Mouse (Mus musculus) liver, embryonic 15.5 days (tissue): ENCODE results near the gene Gm11034. TPM values are rescaled to one million over a fixed set of nuclear protein-coding genes. Genes with fewer than 3 reads are reported as not detected.

Experiments used
- ATAC-seq: fragments of 200-750 bp; cut with Nextera tagmentation; 2 replicates; pipeline ENCODE4 v1.8.0; 2017; ENCODE audit warnings: moderate number of reproducible peaks, mild to moderate bottlenecking, moderate library complexity; ENCODE audit not compliant: insufficient read depth
- H3K27ac ChIP-seq: fragments of 300-500 bp; sonication (generic); replicated peaks from 2 replicates; pipeline ENCODE4 v1.5.1; 2015; ENCODE audit warnings: mild to moderate bottlenecking, inconsistent platforms
- H3K27me3 ChIP-seq: fragments of 300-500 bp; sonication (generic); 2 replicates; pipeline ENCODE4 v1.6.1; 2015; ENCODE audit warnings: mild to moderate bottlenecking, inconsistent platforms
- H3K36me3 ChIP-seq: fragments of 300-500 bp; sonication (generic); replicated peaks from 2 replicates; pipeline ENCODE4 v1.6.1; 2015; ENCODE audit warnings: moderate library complexity, mild to moderate bottlenecking, inconsistent platforms
- H3K4me1 ChIP-seq: fragments of 300-500 bp; sonication (generic); replicated peaks from 2 replicates; pipeline ENCODE4 v1.6.1; 2015; ENCODE audit warnings: inconsistent platforms
- H3K4me2 ChIP-seq: fragments of 300-500 bp; sonication (generic); 2 replicates; pipeline ENCODE4 v1.6.1; 2015; ENCODE audit warnings: moderate library complexity, mild to moderate bottlenecking, inconsistent platforms
- H3K4me3 ChIP-seq: fragments of 300-500 bp; sonication (generic); replicated peaks from 2 replicates; pipeline ENCODE4 v1.5.1; 2015; ENCODE audit warnings: mild to moderate bottlenecking, inconsistent platforms
- H3K9ac ChIP-seq: fragments of 300-500 bp; sonication (generic); 2 replicates; pipeline ENCODE4 v1.6.1; 2015; ENCODE audit warnings: moderate library complexity, mild to moderate bottlenecking, inconsistent platforms
- H3K9me3 ChIP-seq: fragments of 300-500 bp; sonication (generic); replicated peaks from 2 replicates; pipeline ENCODE4 v1.6.1; 2016; ENCODE audit warnings: inconsistent platforms
- WGBS: fragments of 180-500 bp; shearing (Covaris S2); methylation state at CpG from one replicate; pipeline ENCODE4 v1.1.7; 2015; ENCODE audit warnings: mixed read lengths; ENCODE audit not compliant: insufficient replicate concordance; 5-methylcytosine and 5-hydroxymethylcytosine counted together
- polyA plus RNA-seq: library from polyadenylated mRNA; unstranded; fragments of >200 nt; fragmentation: Nextera tagmentation; extraction: Ambion mirVana; gene quantifications from 2 replicates; pipeline ENCODE4 v1.2.1, GENCODE M21; 2015

Gene Gm11034
- polyA plus RNA-seq, 1 experiment from 2014 or later: not detected

DNA sequence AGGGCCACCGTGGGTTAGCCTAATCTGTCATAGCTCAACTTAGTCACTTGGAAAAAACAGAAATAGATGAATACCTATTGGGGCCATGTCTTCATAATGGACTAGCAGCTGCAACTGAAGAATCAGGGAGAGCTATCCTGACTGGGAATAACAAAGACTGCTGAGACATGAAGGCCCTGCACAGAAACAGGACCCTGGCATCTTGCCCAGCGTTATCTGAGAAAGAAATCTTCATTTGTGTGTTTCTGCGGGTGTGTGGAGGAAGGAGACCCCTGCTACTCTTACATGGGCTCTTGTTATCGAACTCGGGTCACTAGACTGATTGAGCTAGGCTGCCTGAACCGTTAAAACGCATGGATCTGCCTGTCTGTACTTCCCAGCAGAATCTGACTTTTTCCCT, 27.5 kb upstream of the Gm11034 start:
- H3K9ac ChIP-seq: peak overlapping the region; percentile 66
- no peaks in the 10 kb centered on the region for H3K27me3 ChIP-seq
- ATAC-seq: no peak
- H3K27ac ChIP-seq: peak overlapping the region; percentile 99; the same call in 1 of the 2 replicates
- H3K4me2 ChIP-seq: peak overlapping the region; percentile 86
- WGBS: 46% methylated on average over 7 of the region's 7 CpGs
- H3K4me1 ChIP-seq: peaks cover 48% of the 10 kb centered on the region
- no peaks in the 10 kb centered on the region for H3K9me3 ChIP-seq
- H3K36me3 ChIP-seq: peaks cover 11% of the 10 kb centered on the region; the same call in 1 of the 2 replicates
- peak overlapping the region; percentile 80 for H3K4me3 ChIP-seq

DNA sequence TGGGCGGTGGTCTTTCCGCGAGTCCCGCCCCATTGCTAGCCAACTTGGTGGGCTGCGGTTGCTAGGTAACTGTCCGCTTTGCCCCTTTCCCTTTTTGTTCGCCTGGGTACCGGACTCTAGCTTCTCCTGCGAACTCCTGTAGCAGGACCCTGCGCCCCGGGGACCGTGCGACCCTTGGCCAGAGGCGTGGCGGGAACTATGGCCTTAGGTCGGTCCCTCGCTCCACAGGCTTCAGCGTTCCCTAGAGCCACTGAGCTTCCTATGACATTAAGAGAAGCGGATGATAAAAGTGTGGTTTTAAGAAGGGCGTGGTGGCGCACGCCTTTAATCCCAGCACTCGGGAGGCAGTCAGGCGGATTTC, 26.9 kb upstream of the Gm11034 start:
- no peaks in the 10 kb centered on the region for H3K9me3 ChIP-seq
- ATAC-seq: peak; percentile 25
- peaks cover 48% of the 10 kb centered on the region for H3K4me1 ChIP-seq
- peaks cover 7% of the 10 kb centered on the region; the same call in 1 of the 2 replicates for H3K36me3 ChIP-seq
- H3K4me3 ChIP-seq: peak overlapping the region; percentile 80
- H3K9ac ChIP-seq: peak overlapping the region; percentile 66
- peak overlapping the region; percentile 86 for H3K4me2 ChIP-seq
- H3K27me3 ChIP-seq: no peaks in the 10 kb centered on the region
- WGBS: under 1% methylated on average over 24 of the region's 24 CpGs
- peak overlapping the region; percentile 99 for H3K27ac ChIP-seq

DNA sequence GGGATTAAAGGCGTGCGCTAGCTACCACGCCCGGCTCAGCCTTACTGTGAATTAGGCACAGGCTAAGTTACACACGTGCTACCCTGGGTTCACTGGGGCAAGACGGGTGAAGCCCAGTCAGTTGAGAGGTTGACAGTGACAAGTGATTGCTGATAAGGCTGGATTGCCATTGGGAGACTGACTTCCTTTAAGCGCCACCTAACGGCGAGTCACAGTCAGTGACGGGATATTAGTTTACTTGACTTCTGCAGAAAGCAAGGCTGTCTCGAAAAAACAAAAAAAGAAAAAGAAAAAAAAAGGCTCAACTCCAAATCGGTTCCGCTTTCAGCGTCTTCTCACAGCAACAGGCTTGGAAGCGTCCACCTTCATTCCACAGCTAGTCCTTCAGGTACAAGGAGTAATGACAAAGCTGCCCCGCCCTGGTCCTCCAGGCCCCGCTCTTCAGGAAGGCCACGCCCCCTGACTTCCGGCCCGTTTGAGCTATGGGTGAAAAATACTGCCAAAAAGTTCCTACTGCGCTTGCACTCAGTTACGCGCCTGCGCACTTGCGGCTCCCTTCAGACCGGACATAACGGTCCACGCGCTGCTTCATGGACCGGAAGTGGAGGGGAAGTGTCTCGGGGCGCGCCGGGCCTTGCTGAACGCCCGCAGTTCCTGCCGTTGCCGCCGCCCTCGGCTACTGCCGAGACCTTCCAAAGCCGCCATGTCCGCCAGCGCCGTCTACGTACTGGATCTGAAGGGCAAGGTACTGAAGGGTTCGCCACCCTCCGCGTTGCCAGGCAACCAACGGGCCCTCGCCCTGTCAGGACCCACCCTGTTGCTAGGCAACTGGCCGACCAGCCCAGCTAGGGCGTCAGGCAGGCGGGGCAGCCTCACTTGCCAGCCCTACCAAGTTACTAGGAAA, 26.3 kb upstream of the Gm11034 start, which contains the start of gene Ap1m1:
Ap1m1 (plus strand) TSS at position 520 of the 904 bp plus-strand sequence.
- H3K9me3 ChIP-seq: no peaks in the 10 kb centered on the region
- peak within 1 kb of the TSS; percentile 80 for H3K4me3 ChIP-seq
- peaks cover 48% of the 10 kb centered on the region for H3K4me1 ChIP-seq
- peak within 1 kb of the TSS; percentile 86 for H3K4me2 ChIP-seq
- H3K9ac ChIP-seq: peak within 1 kb of the TSS; percentile 66
- no peaks in the 10 kb centered on the region for H3K27me3 ChIP-seq
- H3K36me3 ChIP-seq: peaks cover 7% of the 10 kb centered on the region; the same call in 1 of the 2 replicates
- H3K27ac ChIP-seq: peak within 1 kb of the TSS; percentile 99
- peak; percentile 89 for ATAC-seq
- WGBS: under 1% methylated on average over 54 of the region's 54 CpGs

DNA sequence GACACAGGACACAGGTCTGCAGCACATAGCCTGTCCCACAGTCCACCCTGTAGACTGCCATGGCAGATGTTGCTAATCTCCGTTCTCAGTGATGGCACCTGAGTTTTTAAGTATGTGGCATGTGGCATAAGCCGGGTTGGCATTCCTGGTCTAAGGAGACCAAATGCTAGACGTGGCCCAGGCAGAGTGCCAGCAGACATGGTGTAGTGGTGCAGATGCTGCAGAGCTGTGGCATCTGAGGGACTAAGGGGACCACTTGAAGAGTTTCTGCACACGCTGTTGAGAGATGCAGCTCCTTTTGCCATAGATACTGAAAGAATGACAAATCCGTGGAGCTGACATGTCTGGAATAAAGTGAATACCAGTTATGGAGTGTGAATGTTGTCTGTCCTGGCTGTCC, 9.2 kb upstream of the Gm11034 start:
- Histone ChIP-seq H3K27me3 (no peaks in the 10 kb centered on the region), H3K4me2 (no peak overlapping the region), H3K9me3 (no peaks in the 10 kb centered on the region), H3K4me3 (no peak overlapping the region), H3K36me3 (peaks cover 37% of the 10 kb centered on the region), H3K4me1 (peaks cover 26% of the 10 kb centered on the region), H3K27ac (no peak overlapping the region), H3K9ac (no peak overlapping the region)
- WGBS: 81% methylated on average over 5 of the region's 5 CpGs
- ATAC-seq: no peak

DNA sequence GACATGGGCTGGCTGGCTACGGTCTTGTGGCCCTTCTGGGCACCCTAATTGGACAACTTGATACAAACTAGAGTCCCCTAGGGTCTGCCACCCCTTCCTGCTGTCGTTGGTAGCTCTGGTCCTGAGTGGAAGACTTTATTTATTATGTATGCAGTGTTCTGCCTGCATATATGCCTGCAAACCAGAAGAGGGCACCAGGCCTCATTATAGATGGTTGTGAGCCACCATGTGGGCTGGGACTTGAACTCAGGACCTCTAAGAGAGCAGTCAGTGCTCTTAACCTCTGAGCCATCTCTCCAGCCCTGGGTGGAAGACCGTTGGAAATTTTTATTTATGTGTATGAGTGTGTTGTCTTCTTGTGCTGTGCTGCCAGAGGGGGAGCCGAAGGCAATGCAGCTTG, 7.3 kb upstream of the Gm11034 start:
- Histone ChIP-seq H3K4me2 (peak overlapping the region; percentile 84), H3K36me3 (peaks cover 37% of the 10 kb centered on the region), H3K9me3 (no peaks in the 10 kb centered on the region), H3K4me1 (peaks cover 31% of the 10 kb centered on the region), H3K9ac (peak overlapping the region; percentile 82), H3K27ac (peak overlapping the region; percentile 90), H3K4me3 (peak overlapping the region; percentile 84), H3K27me3 (no peaks in the 10 kb centered on the region)
- WGBS: 64% methylated on average over 4 of the region's 4 CpGs
- ATAC-seq: no peak

DNA sequence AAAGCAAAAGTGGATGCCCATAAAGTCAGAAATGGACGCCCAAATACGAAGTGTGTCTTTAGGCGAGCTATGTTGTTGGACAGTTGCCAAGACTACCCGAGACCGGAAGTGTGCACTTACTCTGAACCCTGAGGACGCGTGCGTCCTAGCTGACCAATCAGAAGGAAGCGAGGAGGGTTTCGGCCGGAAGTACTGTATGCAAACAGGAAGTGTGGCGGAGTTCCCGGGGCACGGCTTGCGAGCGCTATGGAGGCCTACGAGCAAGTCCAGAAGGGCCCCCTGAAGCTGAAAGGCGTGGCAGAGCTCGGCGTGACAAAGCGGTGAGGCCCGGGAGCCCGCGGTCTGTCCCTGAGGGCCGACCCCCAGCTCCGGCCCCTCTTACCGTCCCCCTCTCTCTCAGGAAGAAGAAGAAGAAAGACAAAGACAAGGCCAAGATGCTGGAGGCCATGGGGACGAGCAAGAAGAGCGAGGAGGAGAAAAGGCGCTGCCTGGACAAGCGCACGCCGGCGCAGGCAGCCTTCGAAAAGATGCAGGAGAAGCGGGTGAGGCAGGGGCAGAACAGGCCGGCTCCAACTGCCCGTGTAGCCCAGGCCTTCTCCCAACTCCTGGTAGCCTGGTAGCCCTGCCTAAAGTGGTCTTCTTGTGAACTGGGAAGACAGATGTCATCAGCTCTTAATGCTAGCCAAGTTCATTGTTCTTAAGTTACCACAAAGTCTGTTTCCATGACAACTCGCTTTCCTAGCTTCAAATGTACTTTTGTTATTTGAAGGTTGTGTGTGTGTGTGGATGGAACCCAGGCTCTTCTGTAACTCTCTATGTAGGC, 6.3 kb upstream of the Gm11034 start, which contains the start of gene Fam32a:
Fam32a (plus strand) TSS at position 190 of the 823 bp plus-strand sequence.
- WGBS: 9% methylated on average over 39 of the region's 39 CpGs
- Histone ChIP-seq H3K4me1 (peaks cover 31% of the 10 kb centered on the region), H3K9ac (peak within 1 kb of the TSS; percentile 82), H3K27ac (peak within 1 kb of the TSS; percentile 90), H3K36me3 (peaks cover 37% of the 10 kb centered on the region), H3K4me2 (peak within 1 kb of the TSS; percentile 84), H3K4me3 (peak within 1 kb of the TSS; percentile 84), H3K27me3 (no peaks in the 10 kb centered on the region), H3K9me3 (no peaks in the 10 kb centered on the region)
- ATAC-seq: peak; percentile 99

DNA sequence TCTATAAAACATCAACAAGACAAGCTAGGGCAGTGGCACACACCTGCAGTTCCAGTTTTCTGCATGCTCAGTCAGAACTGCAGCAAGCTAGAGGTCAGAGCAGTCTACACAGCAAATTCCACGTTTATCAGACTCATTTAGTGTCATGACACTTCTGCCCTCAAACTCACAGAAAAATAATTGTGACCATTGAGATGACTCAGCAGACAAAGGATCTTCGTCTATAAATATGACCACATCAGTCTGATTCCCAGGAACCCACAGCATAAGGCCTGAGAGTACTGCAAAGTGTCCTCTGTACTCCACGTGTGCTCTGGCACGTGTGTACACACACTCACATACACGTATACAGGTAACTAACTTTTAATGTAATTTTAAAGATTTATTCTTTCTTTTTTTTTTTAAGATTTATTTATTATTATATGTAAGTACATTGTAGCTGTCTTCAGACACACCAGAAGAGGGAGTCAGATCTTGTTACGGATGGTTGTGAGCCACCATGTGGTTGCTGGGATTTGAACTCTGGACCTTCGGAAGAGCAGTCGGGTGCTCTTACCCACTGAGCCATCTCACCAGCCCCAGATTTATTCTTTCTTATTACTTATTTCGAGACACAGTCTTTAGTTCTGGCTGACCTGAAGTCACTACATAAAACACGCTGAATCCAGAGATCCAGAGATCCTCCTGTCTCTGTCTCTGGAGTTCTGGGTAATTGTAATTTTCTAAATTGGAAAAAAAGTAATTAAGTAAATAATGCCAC, 5.5 kb upstream of the Gm11034 start:
- Histone ChIP-seq H3K4me2 (peak overlapping the region; percentile 84), H3K36me3 (peaks cover 33% of the 10 kb centered on the region), H3K9me3 (no peaks in the 10 kb centered on the region), H3K9ac (no peak overlapping the region; the same call in 1 of the 2 replicates), H3K27ac (peak overlapping the region; percentile 90; the same call in 1 of the 2 replicates), H3K4me3 (peak overlapping the region; percentile 84), H3K4me1 (peaks cover 31% of the 10 kb centered on the region), H3K27me3 (no peaks in the 10 kb centered on the region)
- no peak for ATAC-seq
- 70% methylated on average over 10 of the region's 10 CpGs for WGBS

DNA sequence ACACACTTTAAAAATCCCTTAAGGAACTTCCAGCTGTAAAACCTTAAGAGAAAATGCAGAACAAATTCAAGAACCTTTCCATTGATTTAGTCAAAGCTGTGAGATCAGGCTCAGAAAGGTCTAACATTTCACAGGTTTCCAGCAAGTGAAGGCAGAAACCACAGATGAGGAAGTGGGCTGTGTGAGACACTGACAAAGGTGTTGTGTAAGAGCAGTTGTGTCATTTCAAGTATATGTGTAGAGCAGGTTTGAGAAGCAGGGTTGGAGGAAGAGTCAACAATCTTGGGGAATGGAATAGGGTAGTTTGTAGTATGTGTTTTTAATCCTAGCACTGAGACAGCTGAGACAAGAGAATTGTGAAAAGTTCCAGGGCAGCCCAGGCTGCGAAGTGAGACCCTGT, 2.4 kb upstream of the Gm11034 start:
- Histone ChIP-seq H3K27me3 (no peaks in the 10 kb centered on the region), H3K4me3 (no peak overlapping the region), H3K36me3 (peaks cover 2% of the 10 kb centered on the region), H3K9me3 (no peaks in the 10 kb centered on the region), H3K4me2 (no peak overlapping the region), H3K4me1 (peaks cover 20% of the 10 kb centered on the region), H3K27ac (peak overlapping the region; percentile 59), H3K9ac (no peak overlapping the region)
- ATAC-seq: no peak
- 37% methylated on average over 1 of the region's 1 CpGs for WGBS

DNA sequence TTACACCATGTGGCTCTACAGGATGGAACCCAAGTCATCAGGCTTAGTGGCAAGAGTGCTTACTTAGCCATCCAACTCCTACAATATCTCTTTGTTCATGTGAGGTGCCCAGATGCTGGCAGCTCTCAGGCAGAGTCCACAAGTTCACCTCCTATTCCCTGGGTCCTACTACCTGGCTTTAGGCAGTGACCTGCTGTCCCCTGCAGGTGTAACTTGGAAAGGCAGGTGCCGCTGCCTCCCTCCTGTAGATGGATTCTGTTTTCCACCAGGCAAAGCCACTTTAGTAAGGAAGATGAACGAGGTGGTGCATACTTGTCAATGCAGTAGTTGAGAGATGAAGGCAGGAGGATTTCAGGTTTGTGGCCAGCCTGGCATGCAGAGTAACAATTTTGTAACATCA, 1.6 kb upstream of the Gm11034 start:
- H3K4me3 ChIP-seq: no peak overlapping the region
- H3K4me1 ChIP-seq: peaks cover 12% of the 10 kb centered on the region; the same call in 1 of the 2 replicates
- no peak overlapping the region for H3K9ac ChIP-seq
- H3K9me3 ChIP-seq: no peaks in the 10 kb centered on the region
- 31% methylated on average over 2 of the region's 2 CpGs for WGBS
- H3K4me2 ChIP-seq: no peak overlapping the region
- no peak overlapping the region for H3K27ac ChIP-seq
- H3K36me3 ChIP-seq: no peaks in the 10 kb centered on the region
- no peaks in the 10 kb centered on the region for H3K27me3 ChIP-seq
- ATAC-seq: no peak

DNA sequence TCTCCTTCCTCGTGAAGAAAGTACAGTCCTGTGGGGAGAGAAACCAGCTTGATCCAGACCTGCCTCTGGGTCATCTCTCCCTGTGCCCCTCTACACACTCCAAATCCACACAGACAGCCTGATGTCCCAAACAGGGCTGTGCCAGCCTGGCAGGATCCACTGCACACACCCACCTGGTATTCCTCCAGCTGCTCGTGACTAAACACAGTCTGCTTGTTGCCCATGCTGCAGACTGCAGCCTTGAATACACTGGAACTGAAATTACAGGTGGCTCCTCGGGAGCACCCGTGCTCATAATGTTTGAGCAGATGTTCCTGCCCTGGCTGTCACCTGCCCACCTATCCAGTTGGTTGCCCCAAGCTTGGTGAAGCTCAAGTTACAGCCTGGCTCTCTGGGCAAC, 685 bp downstream of the Gm11034 start, which contains the start of gene Cib3:
Cib3 (minus strand) TSS at position 87 of the 400 bp plus-strand sequence.
- no peak within 1 kb of the TSS for H3K4me2 ChIP-seq
- 48% methylated on average over 4 of the region's 4 CpGs for WGBS
- no peak for ATAC-seq
- 0 out of 2 replicates have a peak, but pooled peaks cover 6% of the 10 kb centered on the region for H3K4me1 ChIP-seq
- H3K4me3 ChIP-seq: no peak within 1 kb of the TSS
- H3K9ac ChIP-seq: no peak within 1 kb of the TSS
- no peaks in the 10 kb centered on the region for H3K9me3 ChIP-seq
- H3K36me3 ChIP-seq: no peaks in the 10 kb centered on the region
- H3K27me3 ChIP-seq: no peaks in the 10 kb centered on the region
- no peak within 1 kb of the TSS for H3K27ac ChIP-seq
